In genomic region chr4:136071178-136071714, GRCm38 (mm10) we compare ENCODE assay signal across 8 mouse cellular contexts. TPM values are rescaled to one million over a fixed set of nuclear protein-coding genes. Genes with fewer than 3 reads are reported as not detected.
DNase-seq lines count a peak whose midpoint lies in the region; ATAC-seq and TF ChIP-seq lines count a peak whose summit lies in the region.

No protein-coding gene starts in this region.

- peak; percentile 88 for TF ChIP-seq CTCF in bone marrow, adult 2 months (IDR thresholded peaks at IDR 0.05; ENCODE audit: control insufficient read depth, insufficient read depth, low read length)

- H3K36me3 ChIP-seq in embryonic facial prominence, embryonic 14.5 days (ENCODE audit: control insufficient read depth, insufficient read depth, low read length), result no peaks in the 10 kb centered on the region
- no peaks in the 10 kb centered on the region for H3K36me3 ChIP-seq in limb, embryonic 15.5 days

- DNase-seq in B cell, adult 2 months, result peak; percentile 90 to 92
- DNase-seq in embryonic facial prominence, embryonic 14.5 days (ENCODE audit: low spot score), result peak; percentile 80
- DNase-seq in heart, adult 9 months (ENCODE audit: low spot score in 2 of 2), result peak; percentile 53 to 76
- peak; percentile 88 for DNase-seq in kidney, adult 9 months
- DNase-seq in monocyte, adult 2 months (ENCODE audit: low read depth in 1 of 2, low spot score in 2 of 2), result peak; percentile 24 to 74
- DNase-seq in spleen, postnatal 36 days (ENCODE audit: low spot score in 2 of 2), result peak; percentile 74 to 83

- no peaks in the 10 kb centered on the region for H3K9me3 ChIP-seq in embryonic facial prominence, embryonic 14.5 days (ENCODE audit: control insufficient read depth, low read length)
- no peaks in the 10 kb centered on the region for H3K9me3 ChIP-seq in limb, embryonic 15.5 days

- peak; percentile 79 for ATAC-seq in embryonic facial prominence, embryonic 14.5 days (ENCODE audit: low read depth)
- ATAC-seq in limb, embryonic 15.5 days (ENCODE audit: insufficient number of reproducible peaks, low FRiP score, low TSS enrichment, low read depth), result no peak; the same call in 1 of the 2 replicates

- 6% methylated on average over 15 of the region's 15 CpGs for WGBS in bone marrow, adult 2 months
- WGBS in embryonic facial prominence, embryonic 14.5 days, result 8% methylated on average over 15 of the region's 15 CpGs
- 5% methylated on average over 15 of the region's 15 CpGs for WGBS in limb, embryonic 15.5 days

- peak overlapping the region; percentile 46 for H3K4me2 ChIP-seq in embryonic facial prominence, embryonic 14.5 days (ENCODE audit: low read depth, low read length)
- peak overlapping the region; percentile 39 for H3K4me2 ChIP-seq in limb, embryonic 15.5 days

- TF ChIP-seq POLR2A in bone marrow, adult 2 months (IDR thresholded peaks at IDR 0.05; ENCODE audit: borderline replicate concordance, control insufficient read depth, low read depth, low read length), result no peak

- H3K4me3 ChIP-seq in bone marrow, adult 2 months (replicated peaks; ENCODE audit: control insufficient read depth, low read depth, low read length), result no peak overlapping the region
- no peak overlapping the region for H3K4me3 ChIP-seq in embryonic facial prominence, embryonic 14.5 days (ENCODE audit: low read depth, low read length)
- H3K4me3 ChIP-seq in limb, embryonic 15.5 days, result peak overlapping the region; percentile 9; the same call in 1 of the 2 replicates

- peaks cover 3% of the 10 kb centered on the region for H3K4me1 ChIP-seq in bone marrow, adult 2 months (ENCODE audit: control insufficient read depth, insufficient read depth, low read length)
- H3K4me1 ChIP-seq in embryonic facial prominence, embryonic 14.5 days (ENCODE audit: control insufficient read depth, insufficient read depth, low read length), result peaks cover 7% of the 10 kb centered on the region
- H3K4me1 ChIP-seq in limb, embryonic 15.5 days, result peaks cover 21% of the 10 kb centered on the region

- no peak overlapping the region for H3K27ac ChIP-seq in bone marrow, adult 2 months (ENCODE audit: control insufficient read depth, insufficient read depth, low read depth, low read length, poor library complexity)
- H3K27ac ChIP-seq in embryonic facial prominence, embryonic 14.5 days (replicated peaks; ENCODE audit: low read depth, low read length), result no peak overlapping the region
- H3K27ac ChIP-seq in limb, embryonic 15.5 days, result no peak overlapping the region; the same call in 1 of the 2 replicates

- no peaks in the 10 kb centered on the region for H3K27me3 ChIP-seq in embryonic facial prominence, embryonic 14.5 days (replicated peaks; ENCODE audit: control insufficient read depth, insufficient read depth, low read length)
- no peaks in the 10 kb centered on the region for H3K27me3 ChIP-seq in limb, embryonic 15.5 days

- H3K9ac ChIP-seq in embryonic facial prominence, embryonic 14.5 days (ENCODE audit: low read depth, low read length), result no peak overlapping the region
- no peak overlapping the region for H3K9ac ChIP-seq in limb, embryonic 15.5 days

RNA-seq across cellular contexts. Expression of gene Rpl11, which starts 18.0 kb away (rescaled TPM):
- 682 and 1,270 TPM in 2 replicates for polyA plus RNA-seq in bone marrow, adult 2 months (2011; ENCODE audit: insufficient read depth, insufficient read length, low replicate concordance, missing spikeins)
- polyA plus RNA-seq in embryonic facial prominence, embryonic 14.5 days (2014; fragmentation: Nextera tagmentation; extraction: Ambion mirVana), result 528 and 551 TPM in 2 replicates
- 425 and 483 TPM in 2 replicates for polyA plus RNA-seq in limb, embryonic 15.5 days (2015; fragmentation: Nextera tagmentation; extraction: Ambion mirVana)

RNA-seq across cellular contexts. Expression of gene Eloa, which starts 49.7 kb away (rescaled TPM):
- polyA plus RNA-seq in bone marrow, adult 2 months (2011; ENCODE audit: insufficient read depth, insufficient read length, low replicate concordance, missing spikeins), result 16.8 and 22.9 TPM in 2 replicates
- polyA plus RNA-seq in embryonic facial prominence, embryonic 14.5 days (2014; fragmentation: Nextera tagmentation; extraction: Ambion mirVana), result 47.2 and 48.0 TPM in 2 replicates
- polyA plus RNA-seq in limb, embryonic 15.5 days (2015; fragmentation: Nextera tagmentation; extraction: Ambion mirVana), result 47.0 and 47.7 TPM in 2 replicates
